Mouse (Mus musculus) liver (tissue): ENCODE results near the gene Zfp715.
"Not testable (repeated sequence)": the region's sequence is repeated elsewhere in the genome, so short reads cannot be mapped to it uniquely, and the experiment has no call there.

Experiments used
- DNase-seq: peaks from one replicate; pipeline ENCODE4 v3.0.0-alpha.2; 2020; ENCODE audit warnings: mixed read lengths

Zfp715 gene

GRCm38 (mm10) chr7:43313013-43313428 is at the start of gene Zfp715:
TSS of gene Zfp715 (minus strand) at chr7:43313294.
- DNase-seq: peak; percentile 88

GRCm38 (mm10) chr7:43362021-43362420 is 48.9 kb upstream of the Zfp715 start:
- DNase-seq: no peak

- no peak for DNase-seq
Observed at GRCm38 (mm10) chr7:43361442-43361841, 48.3 kb upstream of the Zfp715 start.

- DNase-seq: no peak
Observed at GRCm38 (mm10) chr7:43358556-43358955, 45.5 kb upstream of the Zfp715 start.

GRCm38 (mm10) chr7:43354893-43355835 is 42.1 kb upstream of the Zfp715 start:
- DNase-seq: no peak

- no peak for DNase-seq
Observed at GRCm38 (mm10) chr7:43353758-43354157, 40.7 kb upstream of the Zfp715 start.

GRCm38 (mm10) chr7:43353118-43353517 is 40.0 kb upstream of the Zfp715 start:
- DNase-seq: peak; percentile 16

GRCm38 (mm10) chr7:43351154-43351553 is 38.1 kb upstream of the Zfp715 start, which contains the start of gene Siglecf:
TSS of gene Siglecf (plus strand) at chr7:43351341.
- DNase-seq: no peak

GRCm38 (mm10) chr7:43349623-43350022 is 36.5 kb upstream of the Zfp715 start:
- not testable (repeated sequence) for DNase-seq

- DNase-seq: no peak
Observed at GRCm38 (mm10) chr7:43346571-43346970, 33.5 kb upstream of the Zfp715 start.

GRCm38 (mm10) chr7:43346148-43346547 is 33.1 kb upstream of the Zfp715 start:
- DNase-seq: no peak

- no peak for DNase-seq
Observed at GRCm38 (mm10) chr7:43344491-43344890, 31.4 kb upstream of the Zfp715 start.

- no peak for DNase-seq
Observed at GRCm38 (mm10) chr7:43344020-43344419, 30.9 kb upstream of the Zfp715 start.

GRCm38 (mm10) chr7:43343191-43343590 is 30.1 kb upstream of the Zfp715 start:
- no peak for DNase-seq

- DNase-seq: no peak
Observed at GRCm38 (mm10) chr7:43340771-43341170, 27.7 kb upstream of the Zfp715 start.

GRCm38 (mm10) chr7:43333899-43334298 is 20.8 kb upstream of the Zfp715 start:
- DNase-seq: no peak

- peak; percentile 15 for DNase-seq
Observed at GRCm38 (mm10) chr7:43333203-43333602, 20.1 kb upstream of the Zfp715 start.

GRCm38 (mm10) chr7:43328101-43328500 is 15.0 kb upstream of the Zfp715 start:
- DNase-seq: no peak

- DNase-seq: no peak
Observed at GRCm38 (mm10) chr7:43326223-43326780, 13.2 kb upstream of the Zfp715 start.

- no peak for DNase-seq
Observed at GRCm38 (mm10) chr7:43312386-43313012, 595 bp downstream of the Zfp715 start.

- DNase-seq: peak; percentile 5
Observed at GRCm38 (mm10) chr7:43311632-43312031, 1.5 kb downstream of the Zfp715 start.

GRCm38 (mm10) chr7:43309069-43309468 is 4.0 kb downstream of the Zfp715 start:
- DNase-seq: no peak

GRCm38 (mm10) chr7:43305235-43305634 is 7.9 kb downstream of the Zfp715 start:
- no peak for DNase-seq

GRCm38 (mm10) chr7:43291524-43291923 is 21.6 kb downstream of the Zfp715 start:
- no peak for DNase-seq
